21 mouse cellular contexts compared by ENCODE assay signal in the genomic region with DNA sequence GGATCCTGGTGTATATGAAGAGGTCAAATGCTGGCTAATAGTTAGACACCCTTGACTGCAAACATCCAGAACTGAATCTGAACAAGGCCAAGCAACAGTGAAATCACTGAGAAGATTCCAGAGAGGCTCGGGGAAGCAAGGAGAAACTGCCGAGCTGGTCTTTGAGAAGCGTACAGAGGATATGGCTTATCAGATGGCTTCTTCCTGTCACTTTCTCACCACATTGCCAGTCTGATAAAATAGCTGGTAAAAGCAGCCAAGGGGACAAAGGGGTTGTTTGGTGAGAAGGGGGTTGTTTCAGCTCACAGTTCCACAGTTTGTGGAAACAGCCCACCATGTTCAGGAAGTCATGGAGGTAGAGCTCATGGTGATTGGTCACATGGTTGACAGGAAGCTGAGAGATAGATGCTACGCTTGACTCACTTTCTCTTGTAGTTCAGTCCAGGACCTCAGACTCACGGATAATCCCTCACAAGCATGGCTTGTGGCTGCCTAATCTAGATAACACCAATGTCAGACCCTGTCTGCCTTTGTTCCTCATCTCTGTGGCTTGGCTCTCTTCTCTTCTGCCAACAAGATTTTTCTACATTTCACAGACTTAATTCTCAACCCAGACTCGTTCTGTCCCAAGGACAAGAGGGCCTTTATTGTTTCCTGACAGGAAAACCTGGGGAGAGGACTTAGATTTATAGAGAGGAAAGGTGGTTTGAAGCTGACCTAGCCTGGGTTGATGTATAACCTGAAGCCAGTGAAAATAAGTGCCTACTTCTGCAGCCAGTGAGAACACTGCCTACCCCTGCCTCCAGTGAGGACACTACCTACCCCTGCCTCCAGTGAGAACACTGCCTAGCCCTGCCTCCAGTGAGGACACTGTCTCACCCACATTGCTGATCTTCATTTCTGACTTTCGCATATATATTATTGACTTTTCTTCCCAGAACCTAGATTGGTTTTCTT.
DNase-seq lines count a peak whose midpoint lies in the region; ATAC-seq and TF ChIP-seq lines count a peak whose summit lies in the region.
"Had no signal": no experiment of that assay in that cellular context is flagged by ENCODE, and none has a peak within 500 bp of the region (broad histone marks: within the 10 kb centered on the region; RNA-seq: fewer than 3 reads in every experiment).

No protein-coding gene starts in this region.

- peaks cover 14% of the 10 kb centered on the region for H3K4me1 ChIP-seq in kidney, embryonic 16.5 days (ENCODE audit: insufficient read depth, low read length)
- H3K4me1 ChIP-seq in heart, adult 2 months (ENCODE audit: control insufficient read depth, insufficient read depth, low read length) = no peaks in the 10 kb centered on the region
- no peaks in the 10 kb centered on the region for H3K4me1 ChIP-seq in forebrain, embryonic 12.5 days
- H3K4me1 ChIP-seq: embryonic facial prominence, embryonic 10.5 days; midbrain, embryonic 12.5 days had no signal

- peak; percentile 54 to 71 for ATAC-seq in hematopoietic stem cell, adult 5-6 weeks (replicated peaks in 1 of 2; ENCODE audit: insufficient read depth in 1 of 2, low FRiP score in 2 of 2, low TSS enrichment in 1 of 2, low read depth in 1 of 2, poor library complexity in 2 of 2, severe bottlenecking in 2 of 2)
- ATAC-seq in kidney, embryonic 16.5 days (ENCODE audit: low FRiP score, low TSS enrichment) = peak; percentile 88
- ATAC-seq in forebrain, embryonic 12.5 days (ENCODE audit: low FRiP score) = no peak
- ATAC-seq: lung, postnatal 0 days had no signal

- TF ChIP-seq EP300 in heart, adult 2 months (IDR thresholded peaks at IDR 0.05; ENCODE audit: insufficient read depth, low read depth, low read length) = no peak

- no peaks in the 10 kb centered on the region for H3K27me3 ChIP-seq in kidney, embryonic 16.5 days (ENCODE audit: insufficient read depth, low read length)
- no peaks in the 10 kb centered on the region for H3K27me3 ChIP-seq in heart, adult 2 months (ENCODE audit: control insufficient read depth, insufficient read depth, low read length)
- H3K27me3 ChIP-seq in forebrain, embryonic 12.5 days = no peaks in the 10 kb centered on the region
- H3K27me3 ChIP-seq: limb, embryonic 12.5 days; midbrain, embryonic 12.5 days had no signal

- TF ChIP-seq POLR2A in heart, adult 2 months (IDR thresholded peaks at IDR 0.05; ENCODE audit: insufficient read depth, low read depth, low read length) = no peak

- H3K4me3 ChIP-seq in kidney, embryonic 16.5 days (ENCODE audit: low read length) = no peak overlapping the region
- H3K4me3 ChIP-seq in heart, adult 2 months = no peak overlapping the region
- no peak overlapping the region for H3K4me3 ChIP-seq in forebrain, embryonic 12.5 days (replicated peaks)
- H3K4me3 ChIP-seq: embryonic facial prominence, embryonic 10.5 days; erythroblast, embryonic 14.5 days; limb, embryonic 12.5 days; midbrain, embryonic 12.5 days had no signal

- H3K4me2 ChIP-seq in kidney, embryonic 16.5 days (replicated peaks; ENCODE audit: low read depth, low read length) = no peak overlapping the region
- no peak overlapping the region for H3K4me2 ChIP-seq in forebrain, embryonic 12.5 days
- H3K4me2 ChIP-seq: heart, embryonic 11.5 days; limb, embryonic 12.5 days; midbrain, embryonic 12.5 days had no signal

- DNase-seq in thymus, postnatal 0 days (ENCODE audit: low spot score) = peak; percentile 28
- no peak for DNase-seq in thymus, adult 18-20 months
- DNase-seq in naive thymus-derived CD4-positive, alpha-beta T cell, adult 2 months (ENCODE audit: low read depth) = peak; percentile 40
- DNase-seq in adrenal gland, postnatal 36 days = no peak
- no peak for DNase-seq in heart, adult 2 months
- DNase-seq: adrenal gland, postnatal 25 days; B cell, adult 2 months; cerebellum, postnatal 10 days; gastrocnemius, postnatal 14 days; heart, postnatal 4 days; right cerebral cortex, postnatal 14 days had no signal

- no peaks in the 10 kb centered on the region for H3K36me3 ChIP-seq in kidney, embryonic 16.5 days (ENCODE audit: insufficient read depth, low read length)
- H3K36me3 ChIP-seq in heart, adult 2 months (ENCODE audit: control insufficient read depth, insufficient read depth, low read length) = no peaks in the 10 kb centered on the region
- H3K36me3 ChIP-seq in forebrain, embryonic 12.5 days (replicated peaks) = no peaks in the 10 kb centered on the region
- H3K36me3 ChIP-seq: embryonic facial prominence, embryonic 10.5 days; limb, embryonic 12.5 days; midbrain, embryonic 12.5 days had no signal

- intact Hi-C loops in heart, adult 2 months (cut with DNase I) = no loop called here

- 60% methylated on average over 7 of the region's 7 CpGs for WGBS in kidney, embryonic 16.5 days
- 46% methylated on average over 7 of the region's 7 CpGs for WGBS in heart, adult 2 months
- WGBS in forebrain, embryonic 12.5 days = 86% methylated on average over 7 of the region's 7 CpGs

- H3K9ac ChIP-seq in kidney, embryonic 16.5 days (replicated peaks; ENCODE audit: low read length) = no peak overlapping the region
- no peak overlapping the region for H3K9ac ChIP-seq in heart, adult 2 months (ENCODE audit: low read depth, low read length)
- H3K9ac ChIP-seq in forebrain, embryonic 12.5 days = no peak overlapping the region
- H3K9ac ChIP-seq: limb, embryonic 12.5 days; liver, embryonic 14.5 days; midbrain, embryonic 12.5 days had no signal

- TF ChIP-seq CTCF in heart, adult 2 months (IDR thresholded peaks at IDR 0.05) = no peak

- no peaks in the 10 kb centered on the region for H3K79me2 ChIP-seq in heart, adult 2 months (replicated peaks; ENCODE audit: control insufficient read depth, insufficient read depth, low read length)

- peak overlapping the region; percentile 78 for H3K27ac ChIP-seq in kidney, embryonic 16.5 days (ENCODE audit: low read length)
- H3K27ac ChIP-seq in heart, adult 2 months = no peak overlapping the region
- H3K27ac ChIP-seq in forebrain, embryonic 12.5 days = no peak overlapping the region
- H3K27ac ChIP-seq: embryonic facial prominence, embryonic 10.5 days; limb, embryonic 12.5 days; liver, embryonic 14.5 days; midbrain, embryonic 12.5 days had no signal

- no peaks in the 10 kb centered on the region for H3K9me3 ChIP-seq in kidney, embryonic 16.5 days (ENCODE audit: low read length)
- no peaks in the 10 kb centered on the region for H3K9me3 ChIP-seq in forebrain, embryonic 12.5 days
- H3K9me3 ChIP-seq: embryonic facial prominence, embryonic 10.5 days; limb, embryonic 12.5 days; midbrain, embryonic 12.5 days had no signal

Comparison
In these comparisons a context has a peak if more than half of its experiments do, and no peak if none do; other contexts are left out.
1. DNase-seq: peak in thymus, postnatal 0 days (single experiment) and naive thymus-derived CD4-positive, alpha-beta T cell, adult 2 months (single experiment); none in thymus, adult 18-20 months (0 of 2), adrenal gland, postnatal 36 days (0 of 2) and heart, adult 2 months (0 of 2).